In the genomic region with DNA sequence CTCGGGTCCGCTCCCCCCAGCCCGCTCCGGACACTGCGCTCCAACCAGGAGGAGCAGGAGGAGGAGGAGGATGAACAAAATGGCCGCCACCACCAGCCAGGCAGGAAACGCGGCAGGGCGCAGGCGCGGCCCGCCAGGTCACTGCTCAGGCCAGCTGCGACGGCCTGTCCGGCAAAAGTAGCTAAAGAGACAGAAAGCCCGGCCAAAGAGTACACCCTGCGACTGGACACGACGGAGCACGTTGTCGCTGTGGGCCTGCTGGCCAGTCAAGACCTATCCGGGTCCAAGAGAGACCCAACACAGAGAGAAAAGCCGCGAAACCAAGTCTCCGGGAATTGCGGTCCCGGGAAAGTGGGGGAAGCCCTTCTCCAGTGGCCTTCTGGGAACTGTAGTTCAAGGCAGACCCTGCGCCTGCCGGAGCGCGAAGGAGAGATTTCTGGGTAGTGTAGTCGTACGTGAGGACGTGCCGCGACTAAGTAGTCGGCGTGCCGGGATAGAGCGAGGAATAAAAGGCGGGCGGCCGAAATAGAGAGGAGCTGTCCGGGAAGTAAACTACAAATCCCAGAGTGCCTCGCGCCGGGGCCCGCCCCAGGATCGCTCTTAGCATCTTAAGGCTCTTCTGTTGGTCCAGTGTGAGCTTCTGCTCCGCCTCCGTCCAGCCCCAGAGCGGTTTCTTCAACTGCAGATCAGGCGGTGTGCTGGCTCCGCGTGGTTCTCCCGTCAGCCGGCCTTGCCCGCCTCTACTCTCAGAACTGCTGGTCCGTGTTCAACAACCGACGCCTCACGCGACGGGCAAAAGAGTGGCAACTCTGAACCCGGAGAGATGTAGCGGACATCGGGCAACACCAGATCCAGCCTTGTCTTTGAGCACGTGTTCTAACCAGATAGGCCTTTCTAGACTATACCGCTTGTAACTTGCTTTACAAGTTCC, we compare ENCODE assay signal across 8 mouse cellular contexts. TPM values are rescaled to one million over a fixed set of nuclear protein-coding genes. Genes with fewer than 3 reads are reported as not detected.
A peak's percentile ranks its signal among the peaks of the same experiment; 100 is the strongest.
DNase-seq lines count a peak whose midpoint lies in the region; ATAC-seq and TF ChIP-seq lines count a peak whose summit lies in the region.

A gene (minus strand): TSS at position 433 of the 931 bp plus-strand sequence.

- TF ChIP-seq CTCF in MEL (IDR thresholded peaks at IDR 0.05 in 2 of 3, conservative IDR thresholded peaks at IDR 0.05 in 1 of 3; ENCODE audit: control insufficient read depth in 1 of 3, insufficient read depth in 1 of 3, low read depth in 2 of 3, low read length in 3 of 3, poor library complexity in 1 of 3, severe bottlenecking in 1 of 3), result no peak
- no peak for TF ChIP-seq CTCF in cerebellum, adult 2 months (IDR thresholded peaks at IDR 0.05; ENCODE audit: borderline replicate concordance, insufficient read depth, low read depth, low read length)
- no peak; the same call in 1 of the 2 replicates for TF ChIP-seq CTCF in forebrain, postnatal 0 days (IDR thresholded peaks at IDR 0.05; ENCODE audit: low read depth)

- TF ChIP-seq EP300 in MEL (IDR thresholded peaks at IDR 0.05; ENCODE audit: low read depth in 1 of 2, low read length in 2 of 2), result peak in 1 of 2 experiments; percentile 16; a peak in 1 of 4 replicates

- peaks cover 11 to 13% of the 10 kb centered on the region in 2 experiments for H3K4me1 ChIP-seq in MEL (ENCODE audit: control insufficient read depth in 1 of 2, insufficient read depth in 2 of 2, low read length in 2 of 2)
- no peaks in the 10 kb centered on the region for H3K4me1 ChIP-seq in cerebellum, adult 2 months (ENCODE audit: control insufficient read depth, insufficient read depth, low read length)
- peaks cover 8% of the 10 kb centered on the region; the same call in 1 of the 2 replicates for H3K4me1 ChIP-seq in forebrain, postnatal 0 days (ENCODE audit: insufficient read depth)
- H3K4me1 ChIP-seq in lung, embryonic 15.5 days, result peaks cover 24% of the 10 kb centered on the region

- H3K27me3 ChIP-seq in MEL (ENCODE audit: control insufficient read depth in 1 of 2, insufficient read depth in 2 of 2, low read length in 2 of 2), result peaks cover 0 to 3% of the 10 kb centered on the region in 2 experiments; a peak in 2 of 4 replicates
- H3K27me3 ChIP-seq in cerebellum, adult 2 months (ENCODE audit: control insufficient read depth, insufficient read depth, low read length), result no peaks in the 10 kb centered on the region
- H3K27me3 ChIP-seq in forebrain, postnatal 0 days (ENCODE audit: insufficient read depth, low read length), result no peaks in the 10 kb centered on the region
- H3K27me3 ChIP-seq in lung, embryonic 15.5 days, result no peaks in the 10 kb centered on the region

- no peaks in the 10 kb centered on the region for H3K9me3 ChIP-seq in MEL (replicated peaks; ENCODE audit: insufficient read depth, low read length)
- H3K9me3 ChIP-seq in forebrain, postnatal 0 days (ENCODE audit: low read length), result no peaks in the 10 kb centered on the region
- no peaks in the 10 kb centered on the region for H3K9me3 ChIP-seq in lung, embryonic 15.5 days

- peaks cover 2 to 23% of the 10 kb centered on the region in 2 experiments; a peak in 3 of 4 replicates for H3K36me3 ChIP-seq in MEL (ENCODE audit: control insufficient read depth in 1 of 2, insufficient read depth in 2 of 2, low read length in 2 of 2)
- H3K36me3 ChIP-seq in forebrain, postnatal 0 days (ENCODE audit: insufficient read depth), result no peaks in the 10 kb centered on the region
- no peaks in the 10 kb centered on the region for H3K36me3 ChIP-seq in lung, embryonic 15.5 days

- ATAC-seq in forebrain, postnatal 0 days, result peak; percentile 99
- ATAC-seq in lung, embryonic 15.5 days (ENCODE audit: borderline replicate concordance, extremely low read depth, low FRiP score, low TSS enrichment), result peak; percentile 99

- no peak for TF ChIP-seq RAD21 in MEL (IDR thresholded peaks at IDR 0.05; ENCODE audit: low read depth, low read length)

- H3K4me3 ChIP-seq in MEL (ENCODE audit: control insufficient read depth in 1 of 2, insufficient read depth in 1 of 2, low read depth in 2 of 2, low read length in 2 of 2), result peak within 1 kb of the TSS; percentile 53 to 90
- H3K4me3 ChIP-seq in cerebellum, adult 2 months (replicated peaks; ENCODE audit: insufficient read depth, low read depth, low read length), result peak within 1 kb of the TSS; percentile 91
- H3K4me3 ChIP-seq in forebrain, postnatal 0 days (ENCODE audit: low read depth, low read length), result peak within 1 kb of the TSS; percentile 96
- H3K4me3 ChIP-seq in lung, embryonic 15.5 days, result peak within 1 kb of the TSS; percentile 88

- under 1% methylated on average over 69 of the region's 69 CpGs for WGBS in cerebellum, adult 2 months
- 1% methylated on average over 69 of the region's 69 CpGs for WGBS in forebrain, postnatal 0 days
- WGBS in lung, embryonic 15.5 days, result under 1% methylated on average over 69 of the region's 69 CpGs

- peak; percentile 99 for DNase-seq in MEL (ENCODE audit: low read depth, low spot score)
- DNase-seq in cerebellum, adult 2 months, result peak; percentile 98 to 99
- peak; percentile 99 for DNase-seq in forebrain, postnatal 0 days
- DNase-seq in heart, postnatal 4 days, result peak; percentile 98
- DNase-seq in layer of hippocampus, adult 8-10 months (ENCODE audit: low spot score in 2 of 2), result peak; percentile 99
- DNase-seq in ovary, adult 18-20 months (ENCODE audit: low spot score), result peak; percentile 98
- DNase-seq in thymus, postnatal 0 days (ENCODE audit: low spot score), result peak; percentile 96

- peak; percentile 84 to 94 for TF ChIP-seq POLR2A in MEL (IDR thresholded peaks at IDR 0.05; ENCODE audit: control insufficient read depth in 1 of 2, insufficient read depth in 1 of 2, low read depth in 1 of 2, low read length in 2 of 2, poor library complexity in 1 of 2)
- peak; percentile 60; the same call in 1 of the 2 replicates for TF ChIP-seq POLR2A in cerebellum, adult 2 months (IDR thresholded peaks at IDR 0.05; ENCODE audit: borderline replicate concordance, insufficient read depth, low read length)

- peak within 1 kb of the TSS; percentile 97 for H3K9ac ChIP-seq in MEL (ENCODE audit: control insufficient read depth, low read depth, low read length, poor library complexity, severe bottlenecking)
- peak within 1 kb of the TSS; percentile 82 for H3K9ac ChIP-seq in forebrain, postnatal 0 days
- H3K9ac ChIP-seq in lung, embryonic 15.5 days, result peak within 1 kb of the TSS; percentile 96

- peak within 1 kb of the TSS; percentile 85 for H3K4me2 ChIP-seq in forebrain, postnatal 0 days (ENCODE audit: low read depth)
- H3K4me2 ChIP-seq in lung, embryonic 15.5 days, result peak within 1 kb of the TSS; percentile 88

- H3K27ac ChIP-seq in MEL (ENCODE audit: control insufficient read depth, low read depth, low read length), result peak within 1 kb of the TSS; percentile 89
- H3K27ac ChIP-seq in cerebellum, adult 2 months (ENCODE audit: insufficient read depth, low read length), result peak within 1 kb of the TSS; percentile 76
- H3K27ac ChIP-seq in forebrain, postnatal 0 days (ENCODE audit: low read depth, low read length), result peak within 1 kb of the TSS; percentile 93
- H3K27ac ChIP-seq in lung, embryonic 15.5 days, result peak within 1 kb of the TSS; percentile 98

- H3K79me2 ChIP-seq in MEL (ENCODE audit: control insufficient read depth, insufficient read depth, low read length, poor library complexity), result peaks cover 35% of the 10 kb centered on the region

TF ChIP-seq in MEL, 35 proteins besides CTCF, POLR2A, EP300 and RAD21 (continues in another document):
- TF ChIP-seq CHD1 (IDR thresholded peaks at IDR 0.05; ENCODE audit: low read depth, low read length) (no peak), ZMIZ1 (IDR thresholded peaks at IDR 0.05; ENCODE audit: low read depth, low read length) (peak; percentile 94), E2F4 (IDR thresholded peaks at IDR 0.05; ENCODE audit: borderline replicate concordance, low read depth, low read length) (peak; percentile 97), NELFE (IDR thresholded peaks at IDR 0.05; ENCODE audit: low read depth, low read length) (peak; percentile 96), ETS1 (IDR thresholded peaks at IDR 0.05; ENCODE audit: low read depth, low read length) (peak; percentile 40; the same call in 1 of the 2 replicates), TAL1 (IDR thresholded peaks at IDR 0.05; ENCODE audit: low read length) (no peak), MYC (IDR thresholded peaks at IDR 0.05; ENCODE audit: low read depth, low read length) (peak; percentile 99), BHLHE40 (IDR thresholded peaks at IDR 0.05; ENCODE audit: borderline replicate concordance, low read depth, low read length) (peak; percentile 54; the same call in 1 of the 2 replicates), MEF2A (IDR thresholded peaks at IDR 0.05; ENCODE audit: extremely low read depth, insufficient replicate concordance, low read depth, low read length, poor library complexity, severe bottlenecking) (no peak), TCF12 (IDR thresholded peaks at IDR 0.05; ENCODE audit: low read depth, low read length) (peak; percentile 54), UBTF (IDR thresholded peaks at IDR 0.05; ENCODE audit: borderline replicate concordance, insufficient read depth, low read depth, low read length) (peak; percentile 79; the same call in 1 of the 2 replicates), CHD2 (IDR thresholded peaks at IDR 0.05; ENCODE audit: low read length) (peak; percentile 64), SIN3A (IDR thresholded peaks at IDR 0.05; ENCODE audit: low read length) (peak; percentile 94), NRF1 (IDR thresholded peaks at IDR 0.05; ENCODE audit: insufficient read depth, low read depth, low read length, poor library complexity, severe bottlenecking) (peak; percentile 84), HCFC1 (IDR thresholded peaks at IDR 0.05; ENCODE audit: low read depth, low read length) (peak; percentile 96), MXI1 (IDR thresholded peaks at IDR 0.05; ENCODE audit: low read depth, low read length) (peak; percentile 99), POLR2AphosphoS5 (IDR thresholded peaks at IDR 0.05; ENCODE audit: borderline replicate concordance, low read depth, low read length) (0 out of 2 replicates have a peak, but pooled peaks have one; percentile 50), MYB (IDR thresholded peaks at IDR 0.05; ENCODE audit: low read depth, low read length) (0 out of 2 replicates have a peak, but pooled peaks have one; percentile 26)

RNA-seq across cellular contexts. Expression of the gene that starts here (rescaled TPM):
- total RNA-seq in MEL (2012; rRNA removed), result 42.7 and 54.3 TPM in 2 replicates
- 100 to 1,000 TPM in 1 of 2 experiments, not detected in 1; 126 TPM for polyA plus RNA-seq in MEL (2012; ENCODE audit: insufficient read depth in 1 of 2, insufficient read length in 2 of 2, low read depth in 1 of 2, low replicate concordance in 2 of 2, missing spikeins in 1 of 2)
- 134 and 136 TPM in 2 replicates for polyA plus RNA-seq in cerebellum, adult 2 months (2012; rRNA removed)
- 60.9 and 76.7 TPM in 2 replicates for total RNA-seq in forebrain, postnatal 0 days (2014; rRNA removed)
- 17.3 and 22.5 TPM in 2 replicates for polyA plus RNA-seq in forebrain, postnatal 0 days (2015; fragmentation: Nextera tagmentation; extraction: Ambion mirVana)
- total RNA-seq in heart, postnatal 4 days (2021), result 10 to 100 TPM; 57.6 to 66.6 TPM
- total RNA-seq in layer of hippocampus, adult 8-10 months (2022), result 100 to 1,000 TPM; 107 to 155 (median 123) TPM
- polyA plus RNA-seq in lung, embryonic 15.5 days (2015; fragmentation: Nextera tagmentation; extraction: Ambion mirVana), result 24.9 and 26.2 TPM in 2 replicates
- 26.9 and 27.6 TPM in 2 replicates for polyA plus RNA-seq in thymus, postnatal 0 days (2015; fragmentation: Nextera tagmentation; extraction: Ambion mirVana)

Comparison
In these comparisons a context has a peak if more than half of its experiments do, and no peak if none do; other contexts are left out.
1. Peak in every context shown above with its lines: DNase-seq, ATAC-seq, H3K4me3 ChIP-seq and H3K27ac ChIP-seq.